Mouse (Mus musculus) heart, postnatal 0 days (tissue): ENCODE data around the gene Patj. TPM values are rescaled to one million over a fixed set of nuclear protein-coding genes. Genes with fewer than 3 reads are reported as not detected.

Experiments used
- ATAC-seq: fragments of 200-750 bp; cut with Nextera tagmentation; 2 replicates; pipeline ENCODE4 v1.8.0; 2017; ENCODE audit warnings: low read depth, moderate number of reproducible peaks, moderate library complexity; ENCODE audit not compliant: insufficient read depth
- DNase-seq: peaks from one replicate; pipeline ENCODE4 v3.0.0-alpha.2; 2016; ENCODE audit warnings: low spot score
- H3K27ac ChIP-seq: fragments of 300-500 bp; sonication (generic); 2 replicates; pipeline ENCODE4 v1.5.1; 2014; ENCODE audit warnings: low read depth, mild to moderate bottlenecking
- H3K27me3 ChIP-seq: fragments of 300-500 bp; sonication (generic); 2 replicates; pipeline ENCODE4 v1.6.1; 2014; ENCODE audit warnings: low read length, mixed read lengths; ENCODE audit not compliant: control insufficient read depth, insufficient read depth
- H3K36me3 ChIP-seq: fragments of 300-500 bp; sonication (generic); replicated peaks from 2 replicates; pipeline ENCODE4 v1.6.1; 2014; ENCODE audit warnings: low read length, mixed read lengths; ENCODE audit not compliant: control insufficient read depth, insufficient read depth
- H3K4me1 ChIP-seq: fragments of 300-500 bp; sonication (generic); 2 replicates; pipeline ENCODE4 v1.6.1; 2014; ENCODE audit warnings: antibody characterized with exemption; ENCODE audit not compliant: control insufficient read depth, insufficient read depth
- H3K4me2 ChIP-seq: fragments of 300-500 bp; sonication (generic); 2 replicates; pipeline ENCODE4 v1.6.1; 2014; ENCODE audit warnings: low read depth, mild to moderate bottlenecking, low read length, moderate library complexity
- H3K4me3 ChIP-seq: fragments of 300-500 bp; sonication (generic); 2 replicates; pipeline ENCODE4 v1.5.1; 2014; ENCODE audit warnings: low read depth, low read length
- H3K9ac ChIP-seq: fragments of 300-500 bp; sonication (generic); replicated peaks from 2 replicates; pipeline ENCODE4 v1.6.1; 2014; ENCODE audit warnings: low read depth, low read length, mixed read lengths
- H3K9me3 ChIP-seq: fragments of 300-500 bp; sonication (generic); replicated peaks from 2 replicates; pipeline ENCODE4 v1.6.1; 2016; ENCODE audit warnings: low read length; ENCODE audit not compliant: control insufficient read depth
- CTCF ChIP-seq: IDR thresholded peaks from 2 replicates; pipeline ENCODE4 v1.5.1; 2016; ENCODE audit warnings: antibody characterized with exemption, control low read depth, low read depth
- EP300 ChIP-seq: IDR thresholded peaks from 2 replicates; pipeline ENCODE4 v1.6.1; 2016; ENCODE audit warnings: antibody characterized with exemption, low read depth
- WGBS: fragments of 180-500 bp; shearing (Covaris S2); extraction: QIAGEN DNeasy Blood & Tissue Kit; methylation state at CpG from one replicate; pipeline ENCODE4 v1.1.7; 2014; 5-methylcytosine and 5-hydroxymethylcytosine counted together
- polyA plus RNA-seq: library from polyadenylated mRNA; unstranded; fragments of >200 nt; fragmentation: Nextera tagmentation; extraction: Ambion mirVana; gene quantifications from 2 replicates; pipeline ENCODE4 v1.2.1, GENCODE M21; 2015
- total RNA-seq: library from RNA; depleted of rRNA; stranded (reverse); fragments of >200 nt; gene quantifications from 2 replicates; pipeline ENCODE4 v1.2.3, GENCODE M21; 2014; ENCODE audit warnings: low replicate concordance; rRNA removed

Gene Patj
- 9.1 and 1,302 TPM in 2 replicates for total RNA-seq
- 3.9 and 5.2 TPM in 2 replicates for polyA plus RNA-seq

- WGBS = 1% methylated on average over 61 of the region's 73 CpGs
- Histone ChIP-seq H3K9me3 (no peaks in the 10 kb centered on the region), H3K4me2 (peak within 1 kb of the TSS; percentile 98), H3K9ac (peak within 1 kb of the TSS; percentile 94), H3K27ac (peak within 1 kb of the TSS; percentile 73), H3K27me3 (no peaks in the 10 kb centered on the region), H3K36me3 (no peaks in the 10 kb centered on the region), H3K4me3 (peak within 1 kb of the TSS; percentile 78), H3K4me1 (peaks cover 3% of the 10 kb centered on the region; the same call in 1 of the 2 replicates)
- no peak for TF ChIP-seq EP300
- TF ChIP-seq CTCF = no peak
- DNase-seq (peak; percentile 40), ATAC-seq (peak; percentile 87)
These were observed at the start of gene Patj for GRCm38 (mm10) chr4:98395690-98396437. Gene Patj, plus strand, starts transcription at chr4:98395785.

- ATAC-seq = no peak
- no peaks in the 10 kb centered on the region for H3K36me3 ChIP-seq
- H3K27ac ChIP-seq = no peak overlapping the region
- H3K4me1 ChIP-seq = no peaks in the 10 kb centered on the region
- no peak overlapping the region for H3K4me2 ChIP-seq
- H3K9ac ChIP-seq = no peak overlapping the region
- no peak overlapping the region for H3K4me3 ChIP-seq
- no peaks in the 10 kb centered on the region for H3K27me3 ChIP-seq
- DNase-seq = no peak
- H3K9me3 ChIP-seq = no peaks in the 10 kb centered on the region
- 62% methylated on average over 5 of the region's 5 CpGs for WGBS
- TF ChIP-seq CTCF (no peak), EP300 (no peak)
These were observed 47.0 kb upstream of the Patj start for GRCm38 (mm10) chr4:98348580-98348979.

- Histone ChIP-seq H3K9ac (no peak overlapping the region), H3K27me3 (no peaks in the 10 kb centered on the region), H3K27ac (no peak overlapping the region), H3K9me3 (no peaks in the 10 kb centered on the region), H3K4me1 (no peaks in the 10 kb centered on the region), H3K4me2 (no peak overlapping the region), H3K4me3 (no peak overlapping the region), H3K36me3 (peaks cover 28% of the 10 kb centered on the region)
- TF ChIP-seq EP300 (no peak), CTCF (no peak)
- ATAC-seq (no peak), DNase-seq (no peak)
- WGBS = 96% methylated on average over 9 of the region's 9 CpGs
These were observed 37.4 kb upstream of the Patj start for GRCm38 (mm10) chr4:98358034-98358809.

GRCm38 (mm10) chr4:98375401-98375800 lies 20.2 kb upstream of the Patj start:
- H3K4me1 ChIP-seq = peaks cover 4% of the 10 kb centered on the region; the same call in 1 of the 2 replicates
- TF ChIP-seq EP300 = no peak
- peak; percentile 49 for TF ChIP-seq CTCF
- no peak overlapping the region for H3K27ac ChIP-seq
- H3K27me3 ChIP-seq = no peaks in the 10 kb centered on the region
- no peak overlapping the region for H3K4me2 ChIP-seq
- H3K4me3 ChIP-seq = no peak overlapping the region
- DNase-seq (no peak), ATAC-seq (no peak; the same call in 1 of the 2 replicates)
- WGBS = 48% methylated on average over 4 of the region's 4 CpGs
- no peaks in the 10 kb centered on the region for H3K9me3 ChIP-seq
- no peak overlapping the region for H3K9ac ChIP-seq
- peaks cover 21% of the 10 kb centered on the region for H3K36me3 ChIP-seq

GRCm38 (mm10) chr4:98376943-98377342 lies 18.6 kb upstream of the Patj start:
- ATAC-seq = no peak
- no peak overlapping the region for H3K27ac ChIP-seq
- H3K9ac ChIP-seq = no peak overlapping the region
- WGBS = 95% methylated on average over 2 of the region's 2 CpGs
- H3K9me3 ChIP-seq = no peaks in the 10 kb centered on the region
- H3K4me1 ChIP-seq = peaks cover 5% of the 10 kb centered on the region; the same call in 1 of the 2 replicates
- peaks cover 20% of the 10 kb centered on the region for H3K36me3 ChIP-seq
- H3K4me2 ChIP-seq = no peak overlapping the region
- H3K4me3 ChIP-seq = no peak overlapping the region
- no peaks in the 10 kb centered on the region for H3K27me3 ChIP-seq
- TF ChIP-seq CTCF (no peak), EP300 (no peak)
- DNase-seq = no peak
